Mouse (Mus musculus) spleen, postnatal 36 days (tissue): ENCODE measurements around the gene Lrrc41.

Experiments
- DNase-seq, 2 experiments: peaks; one replicate each; pipeline ENCODE4 v3.0.0; 2022; ENCODE audit warnings: low spot score in 2 of 2, mixed read lengths in 1 of 2

Lrrc41 gene

GRCm38 (mm10) chr4:116077240-116078095 is 2.4 kb downstream of the Lrrc41 start:
- no peak for DNase-seq

GRCm38 (mm10) chr4:116088510-116089249 is 13.6 kb downstream of the Lrrc41 start:
- DNase-seq, result no peak

GRCm38 (mm10) chr4:116096291-116096690 is 21.2 kb downstream of the Lrrc41 start:
- DNase-seq, result no peak

GRCm38 (mm10) chr4:116097211-116097610 is 22.1 kb downstream of the Lrrc41 start:
- no peak for DNase-seq

- DNase-seq, result peak in 1 of 2 experiments; percentile 8
Measured at GRCm38 (mm10) chr4:116100959-116101358, 25.9 kb downstream of the Lrrc41 start.

GRCm38 (mm10) chr4:116105278-116105677 is 30.2 kb downstream of the Lrrc41 start:
- DNase-seq, result no peak

GRCm38 (mm10) chr4:116110695-116111094 is 35.6 kb downstream of the Lrrc41 start:
- no peak for DNase-seq

- no peak for DNase-seq
Measured at GRCm38 (mm10) chr4:116111486-116111885, 36.4 kb downstream of the Lrrc41 start.

- no peak for DNase-seq
Measured at GRCm38 (mm10) chr4:116122762-116123161, 47.7 kb downstream of the Lrrc41 start.

- DNase-seq, result peak; percentile 80 to 83
Measured at GRCm38 (mm10) chr4:116123602-116124519, 48.8 kb downstream of the Lrrc41 start, which contains the start of the genes Rad54l and Pomgnt1. Rad54l (minus strand) TSS chr4:116123690. Pomgnt1 (plus strand) TSS chr4:116123840.

GRCm38 (mm10) chr4:116125803-116126386 is 50.8 kb downstream of the Lrrc41 start:
- no peak for DNase-seq

GRCm38 (mm10) chr4:116127956-116128355 is 52.9 kb downstream of the Lrrc41 start:
- no peak for DNase-seq

GRCm38 (mm10) chr4:116133126-116133525 is 58.1 kb downstream of the Lrrc41 start:
- DNase-seq, result no peak

GRCm38 (mm10) chr4:116134990-116135389 is 59.9 kb downstream of the Lrrc41 start:
- no peak for DNase-seq

- peak; percentile 64 to 66 for DNase-seq
Measured at GRCm38 (mm10) chr4:116137421-116137996, 62.4 kb downstream of the Lrrc41 start.

GRCm38 (mm10) chr4:116140801-116141574 is 65.9 kb downstream of the Lrrc41 start:
- DNase-seq, result no peak

- DNase-seq, result no peak
Measured at GRCm38 (mm10) chr4:116141736-116142135, 66.7 kb downstream of the Lrrc41 start.

GRCm38 (mm10) chr4:116142269-116142668 is 67.2 kb downstream of the Lrrc41 start:
- no peak for DNase-seq

GRCm38 (mm10) chr4:116143317-116143811 is 68.3 kb downstream of the Lrrc41 start:
- DNase-seq, result no peak
